Mouse (Mus musculus): ENCODE results near the gene Hddc2. TPM values are rescaled to one million over a fixed set of nuclear protein-coding genes. Genes with fewer than 3 reads are reported as not detected.

Hddc2 gene
- polyA plus RNA-seq, 1 experiment: 24.2 TPM

DNA sequence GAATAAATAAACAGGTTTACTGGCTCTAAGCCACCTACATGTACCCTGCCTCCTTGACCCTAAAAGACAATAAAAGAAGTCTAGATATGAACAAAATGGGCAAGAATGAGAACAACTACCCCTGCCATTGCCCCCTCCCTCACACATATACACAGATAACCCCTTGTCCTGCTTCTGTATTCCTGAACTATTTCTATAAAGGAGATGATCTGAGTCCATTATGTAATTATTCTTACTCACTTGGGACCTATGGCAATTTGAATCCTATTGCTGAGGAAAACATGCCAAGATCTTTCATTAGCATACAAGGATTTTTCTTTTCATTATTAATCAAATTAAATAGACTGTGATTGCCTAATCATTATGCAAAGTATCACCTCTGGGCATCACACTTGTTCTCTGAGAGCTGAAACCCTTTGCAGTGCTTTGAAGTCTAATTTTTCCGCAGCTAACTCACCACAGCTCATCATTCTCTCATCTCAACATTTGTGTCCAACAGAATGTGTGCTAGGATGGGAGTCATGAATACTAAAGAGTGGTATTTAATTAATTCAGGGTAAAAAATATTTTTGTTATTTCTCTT is 39.8 kb downstream of the Hddc2 start:
- no peak for DNase-seq (ENCODE audit: extremely low spot score in 1 of 2, low spot score in 1 of 2)

DNA sequence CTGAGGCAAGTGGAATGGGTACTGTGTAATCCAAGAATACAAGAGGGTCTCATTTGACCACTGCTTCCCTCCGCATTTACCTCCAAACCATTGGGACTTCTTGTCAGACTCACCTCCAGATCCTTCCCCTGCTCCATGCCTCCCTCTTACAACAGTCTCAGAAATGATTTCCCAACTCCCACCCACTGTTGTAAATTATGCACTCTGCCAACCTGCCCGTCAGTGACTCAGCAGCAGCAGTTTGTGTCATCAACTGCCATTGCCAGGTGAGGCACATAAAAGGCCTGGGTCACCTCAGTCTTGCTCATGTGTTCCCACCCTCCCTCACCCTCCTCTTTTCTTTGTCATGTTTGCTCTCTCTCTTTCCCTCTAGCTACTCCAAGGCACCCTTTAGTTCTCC is 41.0 kb downstream of the Hddc2 start:
- DNase-seq (ENCODE audit: extremely low spot score in 1 of 2, low spot score in 1 of 2): no peak

DNA sequence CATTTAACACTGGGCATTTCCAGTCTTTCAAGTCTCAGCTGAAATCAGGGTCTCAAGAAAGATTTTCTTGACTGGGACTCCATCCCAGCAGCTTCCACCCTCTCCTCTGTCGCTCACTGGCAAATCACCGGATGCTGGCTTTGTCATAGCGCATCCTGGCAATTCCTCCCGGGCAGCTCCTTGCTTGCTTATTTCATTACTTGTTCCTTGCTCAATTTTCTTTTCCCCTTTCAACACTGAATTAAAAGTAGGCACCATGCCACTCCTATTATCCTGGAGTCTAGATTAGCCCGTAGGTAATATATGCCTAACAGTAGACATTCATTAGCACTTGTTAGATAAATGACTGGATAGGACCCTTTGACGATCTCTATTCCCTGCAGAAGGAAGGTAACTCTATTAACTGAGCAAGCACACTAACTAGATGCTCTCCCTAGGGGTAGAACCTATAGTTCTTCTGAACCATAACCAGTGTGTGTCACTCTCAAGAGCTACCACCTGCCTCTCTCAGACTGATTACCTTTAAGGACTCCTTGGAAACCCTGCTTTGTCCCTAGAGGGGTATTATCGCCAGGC is 41.8 kb downstream of the Hddc2 start:
- DNase-seq (ENCODE audit: extremely low spot score in 1 of 2, low spot score in 1 of 2): no peak

DNA sequence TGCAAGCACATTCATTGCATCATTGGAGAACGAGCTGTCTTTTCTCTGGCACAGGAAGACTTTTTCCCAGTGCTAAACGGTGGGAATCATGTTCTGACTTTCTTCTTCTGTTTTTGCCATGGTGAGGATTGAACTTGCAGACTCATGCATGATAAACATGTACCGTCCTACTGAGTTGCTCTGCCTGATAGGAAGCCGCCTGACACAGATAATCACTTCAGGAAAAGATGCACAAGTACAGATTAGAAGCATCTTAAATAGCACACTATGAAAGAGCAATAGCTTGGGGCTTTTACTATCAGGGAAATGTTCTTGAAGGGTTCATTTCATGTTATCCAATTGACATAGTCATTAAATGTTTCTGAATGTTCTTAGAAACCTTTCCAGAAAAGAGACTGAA is 46.6 kb downstream of the Hddc2 start:
- no peak for DNase-seq (ENCODE audit: extremely low spot score in 1 of 2, low spot score in 1 of 2)

DNA sequence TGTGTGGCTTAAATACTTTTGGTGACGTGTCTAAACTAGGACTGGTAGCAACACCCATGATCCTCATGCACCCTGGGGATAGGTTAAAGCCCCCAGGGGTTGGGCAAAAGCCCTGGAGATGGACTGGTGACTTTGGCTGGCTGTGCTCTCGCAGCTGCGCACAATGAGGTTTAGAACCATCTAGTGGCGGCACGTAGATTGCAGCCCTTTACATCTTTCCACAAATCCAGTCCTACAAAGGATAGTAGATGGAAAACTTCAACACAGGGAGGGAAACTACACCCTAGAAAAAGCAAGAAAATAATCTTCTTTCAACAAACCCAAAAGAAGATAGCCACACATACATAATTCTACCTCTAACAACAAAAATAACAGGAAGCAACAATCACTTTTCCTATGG is 57.0 kb downstream of the Hddc2 start:
- DNase-seq (ENCODE audit: extremely low spot score in 1 of 2, low spot score in 1 of 2): peak in 1 of 2 experiments; percentile 20

Other genes with a start within 250 kb of the Hddc2 start
- 35.9 and 41.1 TPM in 2 replicates for gene Tpd52l1, start 132.6 kb downstream of the Hddc2 start, polyA plus RNA-seq (2012; rRNA removed)